Mouse (Mus musculus) thymus, adult 2 months (tissue): ENCODE results near the gene Cox4i1. TPM values are rescaled to one million over a fixed set of nuclear protein-coding genes. Genes with fewer than 3 reads are reported as not detected.
A peak's percentile ranks its signal among the peaks of the same experiment; 100 is the strongest.

ENCODE experiments used
- DNase-seq: peaks from one replicate; pipeline ENCODE4 v3.0.0; 2021
- H3K27ac ChIP-seq: fragments of 200-500 bp; 2 replicates; pipeline ENCODE4 v1.5.1; 2012; ENCODE audit warnings: low read length, control low read depth; ENCODE audit not compliant: control insufficient read depth, insufficient read depth
- H3K27me3 ChIP-seq: fragments of 200-500 bp; 2 replicates; pipeline ENCODE4 v1.6.1; 2012; ENCODE audit warnings: mild to moderate bottlenecking, low read length, moderate library complexity, mixed read lengths; ENCODE audit not compliant: control insufficient read depth, insufficient read depth
- H3K36me3 ChIP-seq: fragments of 200-500 bp; 2 replicates; pipeline ENCODE4 v1.6.1; 2012; ENCODE audit warnings: mild to moderate bottlenecking, low read length, moderate library complexity; ENCODE audit not compliant: control insufficient read depth, insufficient read depth
- H3K4me1 ChIP-seq: fragments of 200-500 bp; replicated peaks from 2 replicates; pipeline ENCODE4 v1.6.1; 2012; ENCODE audit warnings: low read length; ENCODE audit not compliant: control insufficient read depth, insufficient read depth
- H3K4me3 ChIP-seq: fragments of 200-500 bp; 2 replicates; pipeline ENCODE4 v1.5.1; 2012; ENCODE audit warnings: mild to moderate bottlenecking, low read length, control low read depth, moderate library complexity; ENCODE audit not compliant: control insufficient read depth, insufficient read depth
- CTCF ChIP-seq: fragments of 200-500 bp; IDR thresholded peaks from 2 replicates; pipeline ENCODE4 v1.5.1; 2012; ENCODE audit warnings: mild to moderate bottlenecking, control low read depth, low read length, moderate library complexity, borderline replicate concordance; ENCODE audit not compliant: control insufficient read depth, poor library complexity, insufficient read depth; ENCODE audit errors: extremely low read depth
- POLR2A ChIP-seq: fragments of 200-500 bp; IDR thresholded peaks from 2 replicates; pipeline ENCODE4 v1.6.1; 2012; ENCODE audit warnings: mild to moderate bottlenecking, low read length, control low read depth, moderate library complexity; ENCODE audit not compliant: control insufficient read depth, poor library complexity, insufficient read depth; ENCODE audit errors: extremely low read depth
- WGBS: fragments of 180-500 bp; shearing (Covaris S2); methylation state at CpG from one replicate; pipeline ENCODE4 v1.1.7; 2018; 5-methylcytosine and 5-hydroxymethylcytosine counted together
- polyA plus RNA-seq: library from polyadenylated mRNA; depleted of rRNA; stranded (reverse); fragments of >200 nt; gene quantifications from 2 replicates; pipeline ENCODE4 v1.2.3, GENCODE M21; 2012

Gene Cox4i1
- polyA plus RNA-seq, 1 experiment, result 1,074 TPM

DNA sequence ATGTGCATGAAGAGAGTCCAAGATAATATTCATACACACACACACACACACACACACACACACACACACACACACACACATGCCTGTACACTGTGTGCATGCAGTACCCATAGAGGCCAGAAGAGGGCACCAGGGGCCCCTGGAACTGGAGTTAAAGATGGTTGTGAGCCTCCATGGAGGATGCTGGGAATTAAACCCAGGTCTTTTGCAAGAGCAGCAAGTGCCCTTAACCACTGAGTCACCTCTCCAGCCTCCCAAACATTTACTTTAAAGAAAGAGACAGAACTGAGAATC is 29.9 kb downstream of the Cox4i1 start:
- Histone ChIP-seq H3K4me3 (no peak overlapping the region), H3K27me3 (no peaks in the 10 kb centered on the region), H3K27ac (no peak overlapping the region), H3K36me3 (no peaks in the 10 kb centered on the region), H3K4me1 (peaks cover 58% of the 10 kb centered on the region)
- TF ChIP-seq CTCF, result no peak
- no peak for TF ChIP-seq POLR2A
- peak; percentile 38 for DNase-seq

- DNase-seq, result no peak
- no peaks in the 10 kb centered on the region for H3K27me3 ChIP-seq
- H3K36me3 ChIP-seq, result no peaks in the 10 kb centered on the region
- TF ChIP-seq POLR2A (no peak), CTCF (no peak)
- no peak overlapping the region for H3K27ac ChIP-seq
- 93% methylated on average over 7 of the region's 7 CpGs for WGBS
- H3K4me3 ChIP-seq, result no peak overlapping the region
- H3K4me1 ChIP-seq, result peaks cover 57% of the 10 kb centered on the region
Measured at GRCm38 (mm10) chr8:120698426-120698825, 30.4 kb downstream of the Cox4i1 start.

- Histone ChIP-seq H3K36me3 (no peaks in the 10 kb centered on the region), H3K4me1 (peaks cover 57% of the 10 kb centered on the region), H3K27me3 (no peaks in the 10 kb centered on the region), H3K4me3 (no peak overlapping the region), H3K27ac (no peak overlapping the region)
- TF ChIP-seq POLR2A, result no peak
- no peak for TF ChIP-seq CTCF
- no peak for DNase-seq
- 43% methylated on average over 6 of the region's 6 CpGs for WGBS
Measured at GRCm38 (mm10) chr8:120699079-120699478, 31.1 kb downstream of the Cox4i1 start.

GRCm38 (mm10) chr8:120699565-120699964 is 31.5 kb downstream of the Cox4i1 start:
- no peaks in the 10 kb centered on the region for H3K27me3 ChIP-seq
- H3K36me3 ChIP-seq, result no peaks in the 10 kb centered on the region
- no peak for DNase-seq
- H3K4me1 ChIP-seq, result peaks cover 57% of the 10 kb centered on the region
- WGBS, result 47% methylated on average over 2 of the region's 2 CpGs
- H3K4me3 ChIP-seq, result no peak overlapping the region
- peak overlapping the region; percentile 3; the same call in 1 of the 2 replicates for H3K27ac ChIP-seq
- TF ChIP-seq CTCF (no peak), POLR2A (no peak)

GRCm38 (mm10) chr8:120700053-120700452 is 32.0 kb downstream of the Cox4i1 start:
- WGBS, result 48% methylated on average over 4 of the region's 4 CpGs

GRCm38 (mm10) chr8:120701758-120702465 is 33.9 kb downstream of the Cox4i1 start:
- TF ChIP-seq POLR2A (no peak), CTCF (no peak)
- H3K36me3 ChIP-seq, result no peaks in the 10 kb centered on the region
- whole genome bisulfite sequencing, result 7% methylated on average over 19 of the region's 19 CpGs
- no peak overlapping the region for H3K4me3 ChIP-seq
- peak overlapping the region; percentile 28; the same call in 1 of the 2 replicates for H3K27ac ChIP-seq
- H3K27me3 ChIP-seq, result no peaks in the 10 kb centered on the region
- H3K4me1 ChIP-seq, result peaks cover 43% of the 10 kb centered on the region
- DNase-seq, result peak; percentile 82

More at GRCm38 (mm10) chr8:120700053-120700452, 32.0 kb downstream of the Cox4i1 start:
- peaks cover 57% of the 10 kb centered on the region for H3K4me1 ChIP-seq
- no peak overlapping the region for H3K4me3 ChIP-seq
- no peaks in the 10 kb centered on the region for H3K27me3 ChIP-seq
- no peak for DNase-seq
- peak overlapping the region; percentile 3; the same call in 1 of the 2 replicates for H3K27ac ChIP-seq
- no peak for TF ChIP-seq POLR2A
- TF ChIP-seq CTCF, result no peak
- no peaks in the 10 kb centered on the region for H3K36me3 ChIP-seq
